Mouse (Mus musculus): ENCODE results near the gene Tmem220. TPM values are rescaled to one million over a fixed set of nuclear protein-coding genes. Genes with fewer than 3 reads are reported as not detected.

The Tmem220 gene
- polyA plus RNA-seq, 2 experiments, result 1.2 to 1.7 TPM

GRCm38 (mm10) chr11:67030904-67031602 lies 6.1 kb downstream of the Tmem220 start:
- Histone ChIP-seq H3K9ac (ENCODE audit: low read depth, low read length, severe bottlenecking) (no peak overlapping the region), H3K4me3 (replicated peaks; ENCODE audit: low read length) (no peak overlapping the region), H3K27ac (replicated peaks; ENCODE audit: low read depth, low read length) (no peak overlapping the region), H3K9me3 (ENCODE audit: control insufficient read depth, low read length) (no peaks in the 10 kb centered on the region), H3K4me2 (replicated peaks; ENCODE audit: low read depth, low read length, severe bottlenecking) (no peak overlapping the region), H3K4me1 (ENCODE audit: control insufficient read depth, insufficient read depth, low read length) (no peaks in the 10 kb centered on the region), H3K27me3 (ENCODE audit: control insufficient read depth, insufficient read depth, low read length) (no peaks in the 10 kb centered on the region), H3K36me3 (ENCODE audit: control insufficient read depth, insufficient read depth, low read length) (peaks cover under 1% of the 10 kb centered on the region; the same call in 1 of the 2 replicates)
- TF ChIP-seq POLR2A (IDR thresholded peaks at IDR 0.05; ENCODE audit: borderline replicate concordance, extremely low read depth, insufficient read depth, insufficient read length), result no peak
- ATAC-seq (ENCODE audit: low FRiP score, low read depth) (no peak), DNase-seq (ENCODE audit: low spot score) (no peak)
- WGBS, result 54% methylated on average over 16 of the region's 16 CpGs

- ATAC-seq (ENCODE audit: low FRiP score, low read depth) (no peak), DNase-seq (ENCODE audit: low spot score) (no peak)
- TF ChIP-seq POLR2A (IDR thresholded peaks at IDR 0.05; ENCODE audit: borderline replicate concordance, extremely low read depth, insufficient read depth, insufficient read length), result no peak
- no peaks in the 10 kb centered on the region for H3K9me3 ChIP-seq (ENCODE audit: control insufficient read depth, low read length)
- no peak overlapping the region for H3K9ac ChIP-seq (ENCODE audit: low read depth, low read length, severe bottlenecking)
- H3K27me3 ChIP-seq (ENCODE audit: control insufficient read depth, insufficient read depth, low read length), result no peaks in the 10 kb centered on the region
- no peak overlapping the region for H3K4me3 ChIP-seq (replicated peaks; ENCODE audit: low read length)
- peaks cover 3% of the 10 kb centered on the region for H3K36me3 ChIP-seq (ENCODE audit: control insufficient read depth, insufficient read depth, low read length)
- H3K4me2 ChIP-seq (replicated peaks; ENCODE audit: low read depth, low read length, severe bottlenecking), result no peak overlapping the region
- no peaks in the 10 kb centered on the region for H3K4me1 ChIP-seq (ENCODE audit: control insufficient read depth, insufficient read depth, low read length)
- WGBS, result 56% methylated on average over 2 of the region's 2 CpGs
- H3K27ac ChIP-seq (replicated peaks; ENCODE audit: low read depth, low read length), result no peak overlapping the region
Observed at GRCm38 (mm10) chr11:67031603-67031915, 6.6 kb downstream of the Tmem220 start.

GRCm38 (mm10) chr11:67034775-67035485 lies 10.0 kb downstream of the Tmem220 start:
- 81% methylated on average over 4 of the region's 4 CpGs for WGBS
- ATAC-seq (ENCODE audit: low FRiP score, low read depth), result no peak

GRCm38 (mm10) chr11:67036229-67036628 lies 11.3 kb downstream of the Tmem220 start:
- ATAC-seq (ENCODE audit: low FRiP score, low read depth), result no peak

More at GRCm38 (mm10) chr11:67034775-67035485, 10.0 kb downstream of the Tmem220 start:
- Histone ChIP-seq H3K27ac (replicated peaks; ENCODE audit: low read depth, low read length) (no peak overlapping the region), H3K4me2 (replicated peaks; ENCODE audit: low read depth, low read length, severe bottlenecking) (no peak overlapping the region), H3K9ac (ENCODE audit: low read depth, low read length, severe bottlenecking) (no peak overlapping the region), H3K4me3 (replicated peaks; ENCODE audit: low read length) (no peak overlapping the region), H3K4me1 (ENCODE audit: control insufficient read depth, insufficient read depth, low read length) (no peaks in the 10 kb centered on the region), H3K9me3 (ENCODE audit: control insufficient read depth, low read length) (no peaks in the 10 kb centered on the region), H3K36me3 (ENCODE audit: control insufficient read depth, insufficient read depth, low read length) (peaks cover 32% of the 10 kb centered on the region), H3K27me3 (ENCODE audit: control insufficient read depth, insufficient read depth, low read length) (no peaks in the 10 kb centered on the region)
- no peak for TF ChIP-seq POLR2A (IDR thresholded peaks at IDR 0.05; ENCODE audit: borderline replicate concordance, extremely low read depth, insufficient read depth, insufficient read length)
- no peak for DNase-seq (ENCODE audit: low spot score)

GRCm38 (mm10) chr11:67036892-67037291 lies 11.9 kb downstream of the Tmem220 start:
- Histone ChIP-seq H3K27me3 (ENCODE audit: control insufficient read depth, insufficient read depth, low read length) (no peaks in the 10 kb centered on the region), H3K9me3 (ENCODE audit: control insufficient read depth, low read length) (no peaks in the 10 kb centered on the region), H3K9ac (ENCODE audit: low read depth, low read length, severe bottlenecking) (no peak overlapping the region), H3K4me2 (replicated peaks; ENCODE audit: low read depth, low read length, severe bottlenecking) (no peak overlapping the region), H3K36me3 (ENCODE audit: control insufficient read depth, insufficient read depth, low read length) (peaks cover 52% of the 10 kb centered on the region), H3K4me1 (ENCODE audit: control insufficient read depth, insufficient read depth, low read length) (no peaks in the 10 kb centered on the region), H3K4me3 (replicated peaks; ENCODE audit: low read length) (no peak overlapping the region), H3K27ac (replicated peaks; ENCODE audit: low read depth, low read length) (no peak overlapping the region)
- WGBS, result 92% methylated on average over 9 of the region's 9 CpGs
- DNase-seq (ENCODE audit: low spot score), result no peak
- ATAC-seq (ENCODE audit: low FRiP score, low read depth), result no peak
- TF ChIP-seq POLR2A (IDR thresholded peaks at IDR 0.05; ENCODE audit: borderline replicate concordance, extremely low read depth, insufficient read depth, insufficient read length), result no peak

More at GRCm38 (mm10) chr11:67036229-67036628, 11.3 kb downstream of the Tmem220 start:
- Histone ChIP-seq H3K36me3 (ENCODE audit: control insufficient read depth, insufficient read depth, low read length) (peaks cover 45% of the 10 kb centered on the region), H3K4me3 (replicated peaks; ENCODE audit: low read length) (no peak overlapping the region), H3K4me1 (ENCODE audit: control insufficient read depth, insufficient read depth, low read length) (no peaks in the 10 kb centered on the region), H3K4me2 (replicated peaks; ENCODE audit: low read depth, low read length, severe bottlenecking) (no peak overlapping the region), H3K9ac (ENCODE audit: low read depth, low read length, severe bottlenecking) (no peak overlapping the region), H3K27me3 (ENCODE audit: control insufficient read depth, insufficient read depth, low read length) (no peaks in the 10 kb centered on the region), H3K9me3 (ENCODE audit: control insufficient read depth, low read length) (no peaks in the 10 kb centered on the region), H3K27ac (replicated peaks; ENCODE audit: low read depth, low read length) (no peak overlapping the region)
- no peak for TF ChIP-seq POLR2A (IDR thresholded peaks at IDR 0.05; ENCODE audit: borderline replicate concordance, extremely low read depth, insufficient read depth, insufficient read length)
- DNase-seq (ENCODE audit: low spot score), result no peak
- WGBS, result 90% methylated on average over 6 of the region's 6 CpGs

Data from limb, embryonic 14.5 days (tissue).